Mouse (Mus musculus): ENCODE results near the gene Krt42. TPM values are rescaled to one million over a fixed set of nuclear protein-coding genes. Genes with fewer than 3 reads are reported as not detected.
"Not testable (repeated sequence)": the region's sequence is repeated elsewhere in the genome, so short reads cannot be mapped to it uniquely, and the experiment has no call there.

Krt42 gene
- not detected for total RNA-seq (2021)

- DNase-seq: no peak
Observed at GRCm38 (mm10) chr11:100269821-100270332, at the start of gene Krt42. Gene Krt42, minus strand, starts transcription at chr11:100269871.

GRCm38 (mm10) chr11:100318529-100319451 is 49.1 kb upstream of the Krt42 start:
- DNase-seq: no peak

DNA sequence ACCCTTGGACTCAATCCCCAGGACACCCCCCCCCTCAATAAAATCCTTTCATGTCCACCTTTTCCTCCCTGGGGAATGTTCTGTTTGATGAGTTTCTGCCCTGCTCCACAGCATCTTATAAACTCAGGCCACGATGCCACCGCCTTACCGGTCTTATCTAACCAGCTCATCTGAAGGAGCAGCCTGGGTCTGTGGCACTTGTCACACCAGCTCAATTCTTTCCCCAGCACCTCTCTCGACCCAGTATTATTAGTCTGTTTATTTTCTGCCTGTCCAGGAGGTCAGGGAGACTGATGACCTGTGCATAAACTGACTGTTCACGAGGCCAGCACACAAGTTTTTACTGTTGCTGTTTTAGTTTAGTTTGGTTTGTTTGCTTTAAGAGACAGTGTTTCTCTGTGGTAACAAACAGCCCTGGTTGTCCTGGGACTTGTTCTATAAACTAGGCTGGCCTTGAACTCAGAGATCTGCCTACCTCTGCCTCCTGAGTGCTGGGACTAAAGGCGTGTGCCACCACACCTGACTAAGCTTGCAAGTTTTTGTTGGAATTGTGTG is 48.2 kb upstream of the Krt42 start:
- no peak for DNase-seq

DNA sequence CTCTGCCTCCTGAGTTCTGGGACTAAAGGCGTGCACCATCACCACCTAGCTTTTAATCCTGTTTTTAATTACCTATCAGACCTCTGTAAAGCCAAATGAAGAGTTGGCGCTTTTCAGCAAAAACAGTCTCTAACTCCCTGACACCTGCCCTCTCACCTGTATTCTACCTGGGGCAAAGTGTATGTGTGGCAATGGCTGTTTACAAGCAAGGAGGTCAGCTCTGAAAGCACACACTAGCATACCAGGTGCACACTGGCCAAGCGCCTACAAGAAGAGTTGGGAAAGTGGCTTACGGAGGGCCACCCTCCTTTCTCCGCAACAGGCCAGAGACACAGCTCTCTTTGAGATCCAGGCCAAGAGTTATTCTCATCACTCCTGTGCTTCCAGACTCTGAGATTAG is 45.8 kb upstream of the Krt42 start:
- no peak for DNase-seq

DNA sequence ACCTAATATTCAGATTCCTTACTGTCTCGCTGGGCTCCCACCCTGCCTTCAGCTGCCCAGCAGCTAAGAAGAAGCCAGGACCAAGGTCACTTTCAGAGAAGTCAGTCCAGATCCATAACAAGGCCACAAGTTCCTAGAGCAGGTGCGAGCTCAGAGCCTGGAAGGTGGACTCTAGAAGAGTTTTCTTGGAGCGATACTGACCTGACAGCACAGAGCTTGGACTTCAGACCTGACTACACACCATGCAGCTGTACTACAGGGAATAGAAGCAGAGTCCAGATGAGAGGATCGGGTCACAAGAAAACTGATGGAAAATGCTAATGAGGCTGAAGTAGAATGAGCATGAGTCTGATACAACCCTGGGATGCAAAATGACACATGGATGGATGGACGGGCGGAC is 43.8 kb upstream of the Krt42 start:
- no peak for DNase-seq

DNA sequence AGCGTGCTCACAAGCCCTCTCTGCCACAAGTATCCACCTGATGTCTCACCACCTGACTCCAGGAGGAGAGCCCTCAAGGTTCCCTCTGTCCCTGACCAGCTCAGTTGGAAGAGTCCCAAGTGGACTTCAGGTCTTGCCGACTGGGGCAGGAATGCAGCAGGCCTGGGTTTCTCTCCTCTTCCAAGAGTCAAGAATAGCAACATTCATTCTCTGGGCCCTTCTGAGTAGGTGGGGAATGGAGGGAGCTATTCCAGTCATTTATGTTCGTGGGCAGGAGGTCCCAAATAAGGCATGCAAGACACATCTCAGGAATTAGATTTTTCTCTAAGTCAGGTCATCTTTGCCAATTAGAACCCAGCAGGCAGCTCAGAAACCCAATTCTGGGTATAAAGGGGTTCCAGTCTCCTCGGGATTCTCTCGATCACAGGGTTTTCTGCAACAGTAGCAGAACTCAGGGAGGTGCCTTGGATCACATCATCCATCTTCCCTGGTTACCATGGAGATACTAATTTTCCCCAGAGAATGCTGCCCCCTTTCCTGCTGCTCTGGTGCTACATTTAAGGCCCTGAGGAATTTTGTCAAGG is 42.5 kb upstream of the Krt42 start:
- DNase-seq: peak in 1 of 2 experiments; percentile 49

GRCm38 (mm10) chr11:100311656-100312055 is 42.0 kb upstream of the Krt42 start:
- DNase-seq: no peak

- not testable (repeated sequence) for DNase-seq
Observed at GRCm38 (mm10) chr11:100308672-100309071, 39.0 kb upstream of the Krt42 start.

- DNase-seq: no peak
Observed at GRCm38 (mm10) chr11:100307900-100308299, 38.2 kb upstream of the Krt42 start.

DNA sequence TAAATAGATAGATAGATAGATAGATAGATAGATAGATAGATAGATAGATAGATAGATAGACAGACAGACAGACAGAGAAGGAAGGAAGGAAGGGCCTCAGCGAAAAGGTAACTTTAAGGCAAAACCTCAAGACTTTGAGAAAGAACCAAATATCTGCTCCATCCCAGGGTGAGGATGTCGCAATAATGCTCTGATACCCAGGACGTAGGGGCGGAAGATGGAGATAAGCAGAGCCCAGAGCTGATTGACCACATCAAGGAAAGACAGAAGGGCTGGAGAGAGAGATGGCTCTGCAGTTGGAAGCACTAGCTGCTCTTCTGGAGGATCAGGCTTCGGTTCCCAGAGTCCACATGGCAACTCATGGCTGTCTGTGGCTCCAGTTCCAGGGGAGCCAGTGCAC is 31.6 kb upstream of the Krt42 start:
- no peak for DNase-seq

- DNase-seq: peak in 1 of 2 experiments; percentile 46
Observed at GRCm38 (mm10) chr11:100300293-100300692, 30.6 kb upstream of the Krt42 start.

GRCm38 (mm10) chr11:100298274-100299036 is 28.8 kb upstream of the Krt42 start:
- peak; percentile 77 to 79 for DNase-seq

GRCm38 (mm10) chr11:100297801-100298200 is 28.1 kb upstream of the Krt42 start:
- no peak for DNase-seq

GRCm38 (mm10) chr11:100295308-100295707 is 25.6 kb upstream of the Krt42 start:
- DNase-seq: peak; percentile 66 to 74

- no peak for DNase-seq
Observed at GRCm38 (mm10) chr11:100292884-100293283, 23.2 kb upstream of the Krt42 start.

DNA sequence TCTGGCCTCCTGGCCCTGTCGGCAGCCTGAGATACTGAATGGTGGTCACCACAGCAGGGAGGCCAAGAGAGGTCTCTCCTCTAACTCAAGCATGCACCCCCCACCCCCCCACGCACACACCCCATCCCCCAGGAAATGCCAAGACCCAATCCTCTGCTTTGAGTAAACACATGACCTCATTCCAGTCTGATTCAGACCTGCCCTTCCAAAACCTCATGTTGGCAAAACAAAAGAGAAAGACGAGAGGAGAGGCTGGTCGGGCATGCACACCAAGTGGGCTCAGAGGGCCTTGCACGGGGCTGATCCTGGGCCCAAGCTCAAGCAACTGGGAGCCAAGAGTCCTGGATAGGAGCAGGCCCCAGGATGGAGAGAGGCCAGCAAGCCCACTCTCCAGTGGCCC is 20.6 kb upstream of the Krt42 start:
- DNase-seq: no peak

- DNase-seq: no peak
Observed at GRCm38 (mm10) chr11:100288942-100289341, 19.3 kb upstream of the Krt42 start.

DNA sequence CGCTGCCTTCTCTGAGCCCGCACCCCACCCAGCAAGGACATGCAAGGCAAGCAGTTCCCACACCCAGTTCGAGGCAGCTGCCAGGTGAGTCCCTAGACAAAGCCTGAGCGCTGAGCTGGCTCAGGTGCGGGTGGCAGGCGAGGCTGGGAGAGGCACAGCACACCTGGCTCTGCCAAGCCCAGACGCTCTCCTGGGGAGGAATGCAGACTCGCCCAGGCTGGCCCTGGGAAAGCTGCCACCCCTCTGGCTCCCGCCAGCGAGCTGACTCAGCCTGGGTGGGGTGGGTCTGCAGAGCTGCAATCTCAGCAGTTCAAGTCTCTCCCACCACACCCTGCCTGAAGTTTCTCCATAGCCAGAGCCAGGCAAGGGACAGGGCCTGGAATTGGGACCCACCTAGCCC is 17.4 kb upstream of the Krt42 start:
- DNase-seq: no peak

- no peak for DNase-seq
Observed at GRCm38 (mm10) chr11:100284988-100285387, 15.3 kb upstream of the Krt42 start.

GRCm38 (mm10) chr11:100282549-100282948 is 12.9 kb upstream of the Krt42 start:
- peak; percentile 40 to 47 for DNase-seq

- DNase-seq: peak; percentile 67 to 83
Observed at GRCm38 (mm10) chr11:100281596-100282544, 12.2 kb upstream of the Krt42 start.
